Mouse (Mus musculus) MEL-GATA-1-ER (cell line): ENCODE measurements at regions not wholly inside any gene's neighbourhood (a gene's known extent, or its start where the extent isn't known, plus 50 kb on each side); places are given as distances from the start of the nearest gene placed in this dataset.

Experiments
- DNase-seq: peaks from one replicate; pipeline ENCODE4 v3.0.0-alpha.2; 2012; ENCODE audit warnings: low read depth; ENCODE audit errors: extremely low read depth

GRCm38 (mm10) chr1:67640353-67640752 lies 517.5 kb downstream of the Cps1 start:
- peak; percentile 8 for DNase-seq

GRCm38 (mm10) chr1:67640766-67641165 lies 517.9 kb downstream of the Cps1 start:
- DNase-seq, result no peak

GRCm38 (mm10) chr1:67643627-67644026 lies 520.8 kb downstream of the Cps1 start:
- DNase-seq, result no peak
